Mouse (Mus musculus) liver, adult 2 months (tissue): Measurements from ENCODE around the gene Slc9a9.

Source experiments
- CTCF ChIP-seq: fragments of 200-500 bp; IDR thresholded peaks from 2 replicates; pipeline ENCODE4 v1.5.1; 2011; ENCODE audit warnings: low read depth, low read length, control low read depth
- POLR2A ChIP-seq: fragments of 200-500 bp; IDR thresholded peaks from 2 replicates; pipeline ENCODE4 v1.6.1; 2011; ENCODE audit warnings: low read length, control low read depth; ENCODE audit not compliant: insufficient read depth; ENCODE audit errors: extremely low read depth

DNA sequence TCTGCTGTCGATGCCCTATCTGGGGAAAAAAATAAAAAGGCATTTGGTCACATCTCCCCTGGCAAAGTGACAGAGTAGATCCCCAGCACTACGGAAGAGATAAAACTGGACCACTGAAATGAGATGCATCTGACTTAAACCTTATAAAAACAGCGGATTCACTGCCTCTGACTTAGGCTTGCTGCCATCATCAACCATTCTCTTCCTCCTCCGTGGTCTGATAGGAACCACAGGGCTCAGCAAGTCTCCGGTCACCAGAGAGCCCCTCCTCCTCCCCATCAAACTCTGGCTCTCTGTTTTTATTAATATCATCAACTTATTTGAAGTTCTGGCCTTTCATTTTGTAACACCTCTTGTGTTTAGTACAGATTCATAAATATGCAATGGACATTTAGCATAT, 383.5 kb downstream of the Slc9a9 start:
- no peak for TF ChIP-seq POLR2A
- TF ChIP-seq CTCF = no peak
